Mouse (Mus musculus) heart, postnatal 4 days (tissue): ENCODE measurements around the gene Gm3250. TPM values are rescaled to one million over a fixed set of nuclear protein-coding genes. Genes with fewer than 3 reads are reported as not detected.
"Not testable (repeated sequence)": the region's sequence is repeated elsewhere in the genome, so short reads cannot be mapped to it uniquely, and the experiment has no call there.

Experiments
- DNase-seq: peaks from one replicate; pipeline ENCODE4 v3.0.0; 2021
- total RNA-seq, 2 experiments: library from RNA; stranded (reverse); gene quantifications; 2 replicates each; pipeline ENCODE4 v1.2.3; 2021

The Gm3250 gene
- total RNA-seq, 2 experiments from 2014 or later = not detected

DNA sequence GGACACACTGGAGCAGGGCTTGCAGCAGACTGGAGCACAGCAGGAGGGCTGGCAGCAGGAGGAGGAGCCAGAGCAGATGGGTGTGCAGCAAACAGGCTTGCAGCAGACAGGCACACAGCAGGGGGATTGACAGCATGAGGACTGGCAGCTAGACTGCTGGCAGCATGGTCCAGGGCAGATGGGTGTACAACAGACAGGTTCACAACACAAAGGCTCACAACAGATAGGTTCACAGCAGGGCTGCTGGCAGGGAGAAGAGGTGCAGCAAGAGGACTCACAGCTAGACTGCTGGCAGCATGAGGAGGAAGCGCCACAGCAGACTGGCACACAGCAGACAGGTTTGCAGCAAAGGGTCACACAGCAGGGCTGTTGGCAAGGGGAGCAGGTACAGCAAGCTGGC, 31.7 kb downstream of the Gm3250 start:
- DNase-seq = not testable (repeated sequence)

DNA sequence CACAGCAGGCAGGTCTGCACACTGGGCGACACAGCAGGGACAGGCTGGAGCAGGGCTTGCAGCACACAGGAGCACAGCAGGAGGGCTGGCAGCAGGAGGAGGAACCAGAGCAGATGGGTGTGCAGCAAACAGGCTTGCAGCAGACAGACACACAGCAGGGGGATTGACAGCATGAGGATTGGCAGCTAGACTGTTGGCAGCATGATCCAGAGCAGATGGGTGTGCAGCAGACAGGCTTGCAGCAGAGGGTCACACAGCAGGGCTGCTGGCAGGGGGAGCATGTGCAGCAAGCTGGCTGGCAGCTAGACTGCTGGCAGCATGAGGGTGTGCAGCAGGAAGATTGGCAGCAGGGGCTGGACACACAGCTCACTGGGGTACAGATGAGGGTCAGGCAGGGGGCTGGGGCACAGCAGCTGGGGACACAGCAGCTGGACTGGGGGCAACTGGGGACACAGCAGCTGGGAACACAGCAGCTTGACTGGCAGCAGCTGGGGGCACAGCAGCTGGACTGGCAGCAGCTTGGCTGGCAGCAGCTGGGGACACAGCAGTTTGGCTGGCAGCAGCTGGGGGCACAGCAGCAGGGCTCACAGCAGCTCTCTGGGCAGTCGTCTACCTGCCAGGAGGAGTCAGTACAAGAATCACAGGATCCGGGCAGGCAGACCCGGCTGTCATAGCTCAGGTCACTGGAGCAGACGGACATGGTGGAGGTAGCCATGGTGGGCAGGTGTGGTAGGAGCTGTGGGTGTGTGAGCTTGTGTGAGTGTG, 40.2 kb downstream of the Gm3250 start, which contains the start of gene Gm18596:
Gene Gm18596 (minus strand): TSS at position 715 of the 765 bp plus-strand sequence.
- DNase-seq = not testable (repeated sequence)

DNA sequence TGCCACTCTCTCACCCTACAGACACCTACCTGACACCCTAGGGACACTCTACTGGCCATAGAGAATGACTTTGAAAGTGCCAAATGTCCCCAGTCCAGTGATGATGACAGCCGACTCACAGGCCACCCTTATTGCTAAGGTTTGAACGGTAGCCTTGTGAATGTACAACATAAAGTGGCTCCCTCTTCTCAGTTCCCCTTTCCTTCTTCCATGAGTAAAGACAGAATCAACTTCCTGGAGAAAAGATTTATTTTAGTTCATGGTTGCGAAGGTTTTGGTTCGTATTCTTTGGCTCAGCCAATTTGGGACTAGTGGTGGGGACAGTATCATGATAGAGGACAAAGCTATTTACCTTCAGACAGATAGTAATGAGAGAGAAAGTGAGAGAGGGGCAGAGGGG, 43.4 kb downstream of the Gm3250 start:
- DNase-seq = no peak

DNA sequence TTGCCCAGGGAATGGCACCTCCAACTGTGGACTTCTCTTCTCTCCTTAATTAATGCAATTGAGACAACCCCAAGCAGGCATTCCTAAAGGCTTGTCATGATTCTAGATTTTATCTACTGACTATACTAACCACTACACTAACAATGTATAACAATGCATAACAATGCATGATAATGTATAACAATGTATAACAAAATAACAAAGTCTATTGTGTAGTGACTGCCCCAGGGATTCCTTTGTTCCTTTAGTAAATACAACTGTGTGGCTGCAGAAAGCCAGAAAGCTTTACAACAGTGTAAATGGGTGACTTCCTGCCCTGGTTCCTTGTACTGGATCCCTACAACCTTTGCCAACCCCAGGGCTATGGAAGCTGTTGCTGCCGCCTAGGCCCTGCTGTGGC, 46.4 kb downstream of the Gm3250 start:
- DNase-seq = no peak

Other genes with a start within 250 kb of the Gm3250 start
- gene Pttg1ip, start 200.8 kb downstream of the Gm3250 start, total RNA-seq = 100 to 1,000 TPM; 113 to 119 TPM
- gene Sumo3, start 176.4 kb downstream of the Gm3250 start, total RNA-seq = 10 to 100 TPM; 90.9 to 97.9 TPM
- gene Gm49325, start 176.3 kb downstream of the Gm3250 start, total RNA-seq = 10 to 100 TPM; 15.9 to 20.8 TPM
- 10 to 100 TPM; 56.1 to 63.8 TPM for gene Ube2g2, start 160.3 kb downstream of the Gm3250 start, total RNA-seq
- gene Tspear, start 96.0 kb downstream of the Gm3250 start, total RNA-seq = not detected
- gene Gm19402, start 91.8 kb downstream of the Gm3250 start, total RNA-seq = not detected
- not detected for gene Gm9508, start 85.3 kb downstream of the Gm3250 start, total RNA-seq
- not detected for gene Gm10272, start 75.9 kb downstream of the Gm3250 start, total RNA-seq
- gene Gm10024, start 71.1 kb downstream of the Gm3250 start, total RNA-seq = not detected
- gene Gm10142, start 66.7 kb downstream of the Gm3250 start, total RNA-seq = not detected
- gene Krtap12-1, start 61.9 kb downstream of the Gm3250 start, total RNA-seq = not detected
- gene Gm10100, start 56.1 kb downstream of the Gm3250 start, total RNA-seq = not detected
- not detected for gene Gm18596, start 39.9 kb downstream of the Gm3250 start, total RNA-seq
- not detected for gene Gm9736, start 31.2 kb downstream of the Gm3250 start, total RNA-seq
- gene Gm3233, start 22.9 kb downstream of the Gm3250 start, total RNA-seq = not detected
- not detected for gene Gm3238, start 11.2 kb downstream of the Gm3250 start, total RNA-seq
- gene Gm7138, start 5.6 kb downstream of the Gm3250 start, total RNA-seq = not detected
- gene Gm7137, start 5.7 kb upstream of the Gm3250 start, total RNA-seq = not detected
- gene Gm9639, start 12.5 kb upstream of the Gm3250 start, total RNA-seq = not detected
- gene Gm19668, start 16.6 kb upstream of the Gm3250 start, total RNA-seq = not detected
- gene Gm9507, start 29.3 kb upstream of the Gm3250 start, total RNA-seq = not detected
- not detected for gene Gm2696, start 32.1 kb upstream of the Gm3250 start, total RNA-seq
- gene Krtap10-4, start 44.6 kb upstream of the Gm3250 start, total RNA-seq = not detected
- not detected for gene Krtap10-10, start 53.4 kb upstream of the Gm3250 start, total RNA-seq
- not detected for gene Gm36176, start 64.3 kb upstream of the Gm3250 start, total RNA-seq
- not detected for gene Gm10318, start 70.3 kb upstream of the Gm3250 start, total RNA-seq
- gene Gm3285, start 79.4 kb upstream of the Gm3250 start, total RNA-seq = not detected
- gene Lrrc3, start 120.0 kb upstream of the Gm3250 start, total RNA-seq = 1 to 10 TPM; 1.6 to 1.8 TPM
- gene Trpm2, start 188.0 kb upstream of the Gm3250 start, total RNA-seq = 1 to 10 TPM in 1 of 2 experiments, under 1 TPM in 1; 0.33 to 1.0 TPM
- gene 1810043G02Rik, start 196.0 kb upstream of the Gm3250 start, total RNA-seq = 10 to 100 TPM; 10.5 to 12.6 TPM
- gene Pfkl, start 227.5 kb upstream of the Gm3250 start, total RNA-seq = 100 to 1,000 TPM; 118 to 133 TPM